Mouse (Mus musculus) midbrain, embryonic 15.5 days (tissue): ENCODE data around the gene Gm340. TPM values are rescaled to one million over a fixed set of nuclear protein-coding genes. Genes with fewer than 3 reads are reported as not detected.
A peak's percentile ranks its signal among the peaks of the same experiment; 100 is the strongest.

Experiments used
- ATAC-seq: fragments of 200-750 bp; cut with Nextera tagmentation; replicated peaks from 2 replicates; pipeline ENCODE4 v1.8.0; 2017; ENCODE audit warnings: moderate TSS enrichment
- H3K27ac ChIP-seq: fragments of 300-500 bp; sonication (generic); 2 replicates; pipeline ENCODE4 v1.5.1; 2015; ENCODE audit warnings: mild to moderate bottlenecking, inconsistent platforms
- H3K27me3 ChIP-seq: fragments of 300-500 bp; sonication (generic); replicated peaks from 2 replicates; pipeline ENCODE4 v1.6.1; 2015; ENCODE audit warnings: inconsistent platforms
- H3K36me3 ChIP-seq: fragments of 300-500 bp; sonication (generic); replicated peaks from 2 replicates; pipeline ENCODE4 v1.6.1; 2015; ENCODE audit warnings: inconsistent platforms
- H3K4me1 ChIP-seq: fragments of 300-500 bp; sonication (generic); 2 replicates; pipeline ENCODE4 v1.6.1; 2015; ENCODE audit warnings: inconsistent platforms
- H3K4me2 ChIP-seq: fragments of 300-500 bp; sonication (generic); 2 replicates; pipeline ENCODE4 v1.6.1; 2015; ENCODE audit warnings: inconsistent platforms, mild to moderate bottlenecking, moderate library complexity
- H3K4me3 ChIP-seq: fragments of 300-500 bp; sonication (generic); 2 replicates; pipeline ENCODE4 v1.5.1; 2015; ENCODE audit warnings: mild to moderate bottlenecking, inconsistent platforms
- H3K9ac ChIP-seq: fragments of 300-500 bp; sonication (generic); 2 replicates; pipeline ENCODE4 v1.6.1; 2015; ENCODE audit warnings: mild to moderate bottlenecking, inconsistent platforms
- H3K9me3 ChIP-seq: fragments of 300-500 bp; sonication (generic); 2 replicates; pipeline ENCODE4 v1.6.1; 2016; ENCODE audit warnings: inconsistent platforms
- WGBS: fragments of 180-500 bp; shearing (Covaris S2); methylation state at CpG from one replicate; pipeline ENCODE4 v1.1.7; 2015; ENCODE audit warnings: mixed read lengths; 5-methylcytosine and 5-hydroxymethylcytosine counted together
- polyA plus RNA-seq: library from polyadenylated mRNA; unstranded; fragments of >200 nt; fragmentation: Nextera tagmentation; extraction: Ambion mirVana; gene quantifications from 2 replicates; pipeline ENCODE4 v1.2.1, GENCODE M21; 2015

Gm340 gene
- polyA plus RNA-seq, result 2.5 and 2.6 TPM in 2 replicates

GRCm38 (mm10) chr19:41581706-41582420 lies at the start of gene Gm340:
Gene Gm340 (plus strand): TSS chr19:41582370.
- 94% methylated on average over 23 of the region's 23 CpGs for WGBS
- Histone ChIP-seq H3K9ac (no peak within 1 kb of the TSS), H3K27ac (no peak within 1 kb of the TSS), H3K4me2 (no peak within 1 kb of the TSS), H3K27me3 (no peaks in the 10 kb centered on the region), H3K4me1 (no peaks in the 10 kb centered on the region), H3K36me3 (peaks cover 20% of the 10 kb centered on the region; the same call in 1 of the 2 replicates), H3K4me3 (no peak within 1 kb of the TSS), H3K9me3 (no peaks in the 10 kb centered on the region)
- no peak for ATAC-seq

- 0 out of 2 replicates have a peak, but pooled peaks cover 4% of the 10 kb centered on the region for H3K4me1 ChIP-seq
- WGBS, result 95% methylated on average over 3 of the region's 3 CpGs
Measured at GRCm38 (mm10) chr19:41534021-41534420, 48.1 kb upstream of the Gm340 start.

GRCm38 (mm10) chr19:41556981-41557380 lies 25.2 kb upstream of the Gm340 start:
- peaks cover 6% of the 10 kb centered on the region; the same call in 1 of the 2 replicates for H3K4me1 ChIP-seq
- peaks cover 13% of the 10 kb centered on the region for H3K36me3 ChIP-seq
- no peak overlapping the region for H3K4me2 ChIP-seq
- H3K9me3 ChIP-seq, result no peaks in the 10 kb centered on the region
- H3K9ac ChIP-seq, result no peak overlapping the region
- WGBS, result 87% methylated on average over 4 of the region's 4 CpGs
- no peak overlapping the region for H3K4me3 ChIP-seq
- no peak overlapping the region for H3K27ac ChIP-seq
- no peak for ATAC-seq
- no peaks in the 10 kb centered on the region for H3K27me3 ChIP-seq

More at GRCm38 (mm10) chr19:41534021-41534420, 48.1 kb upstream of the Gm340 start:
- Histone ChIP-seq H3K36me3 (no peaks in the 10 kb centered on the region), H3K4me3 (no peak overlapping the region), H3K9ac (no peak overlapping the region), H3K27me3 (no peaks in the 10 kb centered on the region), H3K9me3 (no peaks in the 10 kb centered on the region), H3K4me2 (no peak overlapping the region), H3K27ac (no peak overlapping the region)
- ATAC-seq, result no peak

- Histone ChIP-seq H3K9ac (no peak overlapping the region), H3K4me1 (peaks cover 6% of the 10 kb centered on the region; the same call in 1 of the 2 replicates), H3K27ac (no peak overlapping the region), H3K36me3 (peaks cover 13% of the 10 kb centered on the region), H3K9me3 (no peaks in the 10 kb centered on the region), H3K4me3 (no peak overlapping the region), H3K27me3 (no peaks in the 10 kb centered on the region), H3K4me2 (no peak overlapping the region)
- 93% methylated on average over 4 of the region's 4 CpGs for WGBS
- ATAC-seq, result no peak
Measured at GRCm38 (mm10) chr19:41557491-41557890, 24.7 kb upstream of the Gm340 start.

GRCm38 (mm10) chr19:41558891-41559486 lies 23.2 kb upstream of the Gm340 start:
- Histone ChIP-seq H3K4me2 (no peak overlapping the region), H3K4me1 (peaks cover 6% of the 10 kb centered on the region; the same call in 1 of the 2 replicates), H3K9ac (no peak overlapping the region), H3K4me3 (no peak overlapping the region), H3K27me3 (no peaks in the 10 kb centered on the region), H3K9me3 (no peaks in the 10 kb centered on the region), H3K36me3 (peaks cover 10% of the 10 kb centered on the region), H3K27ac (no peak overlapping the region)
- peak; percentile 82 for ATAC-seq
- WGBS, result 70% methylated on average over 9 of the region's 9 CpGs

- Histone ChIP-seq H3K9me3 (no peaks in the 10 kb centered on the region), H3K4me1 (peaks cover 6% of the 10 kb centered on the region; the same call in 1 of the 2 replicates), H3K4me2 (no peak overlapping the region), H3K36me3 (peaks cover 6% of the 10 kb centered on the region), H3K27me3 (no peaks in the 10 kb centered on the region), H3K27ac (no peak overlapping the region), H3K9ac (no peak overlapping the region), H3K4me3 (no peak overlapping the region)
- no peak for ATAC-seq
- WGBS, result 91% methylated on average over 3 of the region's 3 CpGs
Measured at GRCm38 (mm10) chr19:41560856-41561255, 21.3 kb upstream of the Gm340 start.

- H3K27ac ChIP-seq, result no peak overlapping the region
- H3K36me3 ChIP-seq, result no peaks in the 10 kb centered on the region
- H3K9ac ChIP-seq, result no peak overlapping the region
- WGBS, result 77% methylated on average over 2 of the region's 2 CpGs
- no peak overlapping the region for H3K4me2 ChIP-seq
- H3K4me1 ChIP-seq, result no peaks in the 10 kb centered on the region
- H3K4me3 ChIP-seq, result no peak overlapping the region
- ATAC-seq, result no peak
- no peaks in the 10 kb centered on the region for H3K9me3 ChIP-seq
- H3K27me3 ChIP-seq, result no peaks in the 10 kb centered on the region
Measured at GRCm38 (mm10) chr19:41568791-41569190, 13.4 kb upstream of the Gm340 start.

- WGBS, result 96% methylated on average over 2 of the region's 2 CpGs
Measured at GRCm38 (mm10) chr19:41573700-41574099, 8.5 kb upstream of the Gm340 start.

GRCm38 (mm10) chr19:41577576-41577975 lies 4.6 kb upstream of the Gm340 start:
- H3K27me3 ChIP-seq, result no peaks in the 10 kb centered on the region
- H3K4me3 ChIP-seq, result no peak overlapping the region
- no peaks in the 10 kb centered on the region for H3K9me3 ChIP-seq
- no peak overlapping the region for H3K27ac ChIP-seq
- H3K36me3 ChIP-seq, result peaks cover 10% of the 10 kb centered on the region; the same call in 1 of the 2 replicates
- no peak for ATAC-seq
- H3K9ac ChIP-seq, result no peak overlapping the region
- no peaks in the 10 kb centered on the region for H3K4me1 ChIP-seq
- no peak overlapping the region for H3K4me2 ChIP-seq

More at GRCm38 (mm10) chr19:41573700-41574099, 8.5 kb upstream of the Gm340 start:
- ATAC-seq, result no peak
- no peaks in the 10 kb centered on the region for H3K36me3 ChIP-seq
- H3K27ac ChIP-seq, result no peak overlapping the region
- H3K27me3 ChIP-seq, result no peaks in the 10 kb centered on the region
- H3K9ac ChIP-seq, result no peak overlapping the region
- no peaks in the 10 kb centered on the region for H3K9me3 ChIP-seq
- H3K4me2 ChIP-seq, result no peak overlapping the region
- H3K4me1 ChIP-seq, result no peaks in the 10 kb centered on the region
- H3K4me3 ChIP-seq, result no peak overlapping the region

- Histone ChIP-seq H3K4me2 (no peak overlapping the region), H3K27ac (no peak overlapping the region), H3K36me3 (peaks cover 20% of the 10 kb centered on the region; the same call in 1 of the 2 replicates), H3K4me3 (no peak overlapping the region), H3K27me3 (no peaks in the 10 kb centered on the region), H3K4me1 (no peaks in the 10 kb centered on the region), H3K9me3 (no peaks in the 10 kb centered on the region), H3K9ac (no peak overlapping the region)
- WGBS, result 86% methylated on average over 4 of the region's 4 CpGs
- ATAC-seq, result no peak
Measured at GRCm38 (mm10) chr19:41579311-41579920, 2.8 kb upstream of the Gm340 start.

GRCm38 (mm10) chr19:41582918-41583514 lies 846 bp downstream of the Gm340 start:
- Histone ChIP-seq H3K9ac (no peak overlapping the region), H3K4me3 (no peak overlapping the region), H3K4me2 (no peak overlapping the region), H3K36me3 (peaks cover 20% of the 10 kb centered on the region; the same call in 1 of the 2 replicates), H3K9me3 (no peaks in the 10 kb centered on the region), H3K4me1 (no peaks in the 10 kb centered on the region), H3K27me3 (no peaks in the 10 kb centered on the region), H3K27ac (no peak overlapping the region)
- 98% methylated on average over 5 of the region's 5 CpGs for WGBS
- ATAC-seq, result no peak

- WGBS, result 92% methylated on average over 10 of the region's 10 CpGs
- Histone ChIP-seq H3K9ac (no peak overlapping the region), H3K36me3 (peaks cover 18% of the 10 kb centered on the region; the same call in 1 of the 2 replicates)
Measured at GRCm38 (mm10) chr19:41586752-41587151, 4.6 kb downstream of the Gm340 start.

More at GRCm38 (mm10) chr19:41586752-41587151, 4.6 kb downstream of the Gm340 start:
- H3K27me3 ChIP-seq, result no peaks in the 10 kb centered on the region
- no peak overlapping the region for H3K27ac ChIP-seq
- no peak for ATAC-seq
- no peak overlapping the region for H3K4me3 ChIP-seq
- H3K4me1 ChIP-seq, result no peaks in the 10 kb centered on the region
- no peaks in the 10 kb centered on the region for H3K9me3 ChIP-seq
- H3K4me2 ChIP-seq, result no peak overlapping the region
